Mouse (Mus musculus): ENCODE results near the gene Shox2.

Gene Shox2

GRCm38 (mm10) chr3:66981706-66982105 lies at the start of gene Shox2:
Gene Shox2 (minus strand): TSS chr3:66981771.
- DNase-seq (ENCODE audit: low spot score in 2 of 2), result no peak

- no peak for DNase-seq (ENCODE audit: low spot score in 2 of 2)
Observed at GRCm38 (mm10) chr3:66996820-66997219, 15.2 kb upstream of the Shox2 start.

GRCm38 (mm10) chr3:66986287-66986560 lies 4.7 kb upstream of the Shox2 start:
- no peak for DNase-seq (ENCODE audit: low spot score in 2 of 2)

GRCm38 (mm10) chr3:66985539-66986286 lies 4.1 kb upstream of the Shox2 start:
- peak; percentile 67 to 69 for DNase-seq (ENCODE audit: low spot score in 2 of 2)

GRCm38 (mm10) chr3:66983481-66983880 lies 1.9 kb upstream of the Shox2 start:
- DNase-seq (ENCODE audit: low spot score in 2 of 2), result no peak

- no peak for DNase-seq (ENCODE audit: low spot score in 2 of 2)
Observed at GRCm38 (mm10) chr3:66982181-66982911, 775 bp upstream of the Shox2 start.

- DNase-seq (ENCODE audit: low spot score in 2 of 2), result peak in 1 of 2 experiments; percentile 56
Observed at GRCm38 (mm10) chr3:66981101-66981661, 390 bp downstream of the Shox2 start, which contains the start of gene Rsrc1. Gene Rsrc1 (plus strand): TSS chr3:66981390.

- DNase-seq (ENCODE audit: low spot score in 2 of 2), result no peak
Observed at GRCm38 (mm10) chr3:66980111-66980975, 1.2 kb downstream of the Shox2 start.

- no peak for DNase-seq (ENCODE audit: low spot score in 2 of 2)
Observed at GRCm38 (mm10) chr3:66979491-66979890, 2.1 kb downstream of the Shox2 start.

GRCm38 (mm10) chr3:66978457-66979381 lies 2.9 kb downstream of the Shox2 start:
- no peak for DNase-seq (ENCODE audit: low spot score in 2 of 2)

GRCm38 (mm10) chr3:66977811-66978456 lies 3.6 kb downstream of the Shox2 start:
- DNase-seq (ENCODE audit: low spot score in 2 of 2), result no peak

- DNase-seq (ENCODE audit: low spot score in 2 of 2), result no peak
Observed at GRCm38 (mm10) chr3:66976889-66977615, 4.5 kb downstream of the Shox2 start.

GRCm38 (mm10) chr3:66974501-66974900 lies 7.1 kb downstream of the Shox2 start:
- no peak for DNase-seq (ENCODE audit: low spot score in 2 of 2)

- peak in 1 of 2 experiments; percentile 51 for DNase-seq (ENCODE audit: low spot score in 2 of 2)
Observed at GRCm38 (mm10) chr3:66973391-66973943, 8.1 kb downstream of the Shox2 start.

GRCm38 (mm10) chr3:66972191-66972950 lies 9.2 kb downstream of the Shox2 start:
- DNase-seq (ENCODE audit: low spot score in 2 of 2), result no peak

GRCm38 (mm10) chr3:66970661-66971331 lies 10.8 kb downstream of the Shox2 start:
- no peak for DNase-seq (ENCODE audit: low spot score in 2 of 2)

GRCm38 (mm10) chr3:66970261-66970660 lies 11.3 kb downstream of the Shox2 start:
- no peak for DNase-seq (ENCODE audit: low spot score in 2 of 2)

- no peak for DNase-seq (ENCODE audit: low spot score in 2 of 2)
Observed at GRCm38 (mm10) chr3:66967508-66967907, 14.1 kb downstream of the Shox2 start.

Measured in urinary bladder, postnatal 36 days (tissue).